Mouse (Mus musculus): ENCODE measurements around the gene Myo18a.
"Not testable (repeated sequence)": the region's sequence is repeated elsewhere in the genome, so short reads cannot be mapped to it uniquely, and the experiment has no call there.

Gene Myo18a

GRCm38 (mm10) chr11:77762783-77763672 is at the start of gene Myo18a:
Gene Myo18a, plus strand, starts transcription at chr11:77763246.
- DNase-seq = peak; percentile 44 to 56

GRCm38 (mm10) chr11:77713736-77714135 is 49.3 kb upstream of the Myo18a start:
- DNase-seq = no peak

- no peak for DNase-seq
These were observed 44.0 kb upstream of the Myo18a start for GRCm38 (mm10) chr11:77719055-77719454.

- no peak for DNase-seq
These were observed 41.7 kb upstream of the Myo18a start for GRCm38 (mm10) chr11:77721389-77721788.

- no peak for DNase-seq
These were observed 38.3 kb upstream of the Myo18a start for GRCm38 (mm10) chr11:77724766-77725165.

GRCm38 (mm10) chr11:77725183-77725582 is 37.9 kb upstream of the Myo18a start, which contains the start of gene Cryba1:
Gene Cryba1, minus strand, starts transcription at chr11:77725283.
- DNase-seq = no peak

GRCm38 (mm10) chr11:77728587-77728986 is 34.5 kb upstream of the Myo18a start:
- DNase-seq = no peak

GRCm38 (mm10) chr11:77737289-77737688 is 25.8 kb upstream of the Myo18a start:
- DNase-seq = peak; percentile 21 to 30

GRCm38 (mm10) chr11:77738555-77738954 is 24.5 kb upstream of the Myo18a start:
- DNase-seq = no peak

- peak; percentile 13 to 26 for DNase-seq
These were observed 19.1 kb upstream of the Myo18a start for GRCm38 (mm10) chr11:77743966-77744365.

- no peak for DNase-seq
These were observed 16.4 kb upstream of the Myo18a start for GRCm38 (mm10) chr11:77746652-77747051.

- DNase-seq = not testable (repeated sequence)
These were observed 15.9 kb upstream of the Myo18a start for GRCm38 (mm10) chr11:77747103-77747502.

GRCm38 (mm10) chr11:77748996-77749395 is 14.1 kb upstream of the Myo18a start:
- no peak for DNase-seq

GRCm38 (mm10) chr11:77752525-77752924 is 10.5 kb upstream of the Myo18a start:
- no peak for DNase-seq

- DNase-seq = no peak
These were observed 9.6 kb upstream of the Myo18a start for GRCm38 (mm10) chr11:77753469-77753868.

- no peak for DNase-seq
These were observed 3.0 kb upstream of the Myo18a start for GRCm38 (mm10) chr11:77760031-77760430.

GRCm38 (mm10) chr11:77763673-77764340 is 761 bp downstream of the Myo18a start:
- no peak for DNase-seq

- no peak for DNase-seq
These were observed 1.8 kb downstream of the Myo18a start for GRCm38 (mm10) chr11:77764694-77765458.

- no peak for DNase-seq
These were observed 2.4 kb downstream of the Myo18a start for GRCm38 (mm10) chr11:77765459-77765777.

- DNase-seq = peak in 1 of 2 experiments; percentile 46
These were observed 3.4 kb downstream of the Myo18a start for GRCm38 (mm10) chr11:77766351-77767001.

GRCm38 (mm10) chr11:77769496-77769895 is 6.5 kb downstream of the Myo18a start:
- DNase-seq = no peak

GRCm38 (mm10) chr11:77770346-77770745 is 7.3 kb downstream of the Myo18a start:
- no peak for DNase-seq
